Mouse (Mus musculus) lung, adult 2 months (tissue): Measurements from ENCODE around the gene R3hdm2. TPM values are rescaled to one million over a fixed set of nuclear protein-coding genes. Genes with fewer than 3 reads are reported as not detected.

Experiments used
- DNase-seq: peaks from one replicate; pipeline ENCODE4 v3.0.0; 2022
- H3K4me1 ChIP-seq: fragments of 200-500 bp; 2 replicates; pipeline ENCODE4 v1.6.1; 2011; ENCODE audit warnings: low read length; ENCODE audit not compliant: control insufficient read depth, insufficient read depth
- H3K4me3 ChIP-seq: fragments of 200-500 bp; replicated peaks from 2 replicates; pipeline ENCODE3; 2011; ENCODE audit warnings: low read depth, mild to moderate bottlenecking, control low read depth, low read length; ENCODE audit errors: extremely low read depth
- CTCF ChIP-seq: fragments of 200-500 bp; IDR thresholded peaks from 2 replicates; pipeline ENCODE4 v1.5.1; 2011; ENCODE audit warnings: mild to moderate bottlenecking, low read length, control low read depth; ENCODE audit not compliant: insufficient read depth
- POLR2A ChIP-seq: fragments of 200-500 bp; IDR thresholded peaks from 2 replicates; pipeline ENCODE4 v1.6.1; 2011; ENCODE audit warnings: low read depth, mild to moderate bottlenecking, control low read depth, low read length, borderline replicate concordance; ENCODE audit errors: extremely low read depth
- WGBS: fragments of 180-500 bp; shearing (Covaris S2); methylation state at CpG from one replicate; pipeline ENCODE4 v1.1.7; 2018; 5-methylcytosine and 5-hydroxymethylcytosine counted together
- polyA plus RNA-seq: library from polyadenylated mRNA; depleted of rRNA; stranded (reverse); fragments of >200 nt; gene quantifications from 2 replicates; pipeline ENCODE4 v1.2.3, GENCODE M21; 2012

R3hdm2 gene
- polyA plus RNA-seq, 1 experiment, result 129 TPM

- Histone ChIP-seq H3K4me3 (no peak overlapping the region), H3K4me1 (peaks cover 3% of the 10 kb centered on the region)
- 95% methylated on average over 37 of the region's 37 CpGs for WGBS
- TF ChIP-seq POLR2A (no peak), CTCF (no peak)
- DNase-seq, result no peak
These were observed 140.0 kb downstream of the R3hdm2 start for GRCm38 (mm10) chr10:127519903-127520713.

- Histone ChIP-seq H3K4me1 (peaks cover 3% of the 10 kb centered on the region), H3K4me3 (no peak overlapping the region)
- no peak for DNase-seq
- 83% methylated on average over 20 of the region's 20 CpGs for WGBS
- TF ChIP-seq CTCF (no peak), POLR2A (no peak)
These were observed 140.7 kb downstream of the R3hdm2 start for GRCm38 (mm10) chr10:127520714-127521357.

- TF ChIP-seq CTCF, result no peak
- H3K4me3 ChIP-seq, result peak overlapping the region; percentile 81
- no peak for DNase-seq
- H3K4me1 ChIP-seq, result peaks cover 5% of the 10 kb centered on the region
- 3% methylated on average over 12 of the region's 12 CpGs for WGBS
These were observed 141.5 kb downstream of the R3hdm2 start for GRCm38 (mm10) chr10:127521611-127522080.

- Histone ChIP-seq H3K4me3 (peak within 1 kb of the TSS; percentile 81), H3K4me1 (peaks cover 3% of the 10 kb centered on the region; the same call in 1 of the 2 replicates)
- TF ChIP-seq CTCF, result no peak
- TF ChIP-seq POLR2A, result peak; percentile 47; the same call in 1 of the 2 replicates
- peak; percentile 74 for DNase-seq
- 0% methylated on average over 21 of the region's 21 CpGs for WGBS
These were observed 142.0 kb downstream of the R3hdm2 start, which contains the start of gene Shmt2 for GRCm38 (mm10) chr10:127522088-127522581. TSS of gene Shmt2 (minus strand) at chr10:127522444.

GRCm38 (mm10) chr10:127524646-127525255, 144.6 kb downstream of the R3hdm2 start:
- DNase-seq, result no peak
- Histone ChIP-seq H3K4me3 (no peak overlapping the region), H3K4me1 (peaks cover 3% of the 10 kb centered on the region; the same call in 1 of the 2 replicates)
- WGBS, result 15% methylated on average over 23 of the region's 23 CpGs
- TF ChIP-seq POLR2A (no peak), CTCF (no peak)

GRCm38 (mm10) chr10:127526048-127526447, 145.9 kb downstream of the R3hdm2 start:
- Histone ChIP-seq H3K4me3 (no peak overlapping the region), H3K4me1 (peaks cover 3% of the 10 kb centered on the region; the same call in 1 of the 2 replicates)
- no peak for DNase-seq
- TF ChIP-seq CTCF (no peak), POLR2A (no peak)
- WGBS, result 4% methylated on average over 26 of the region's 26 CpGs

- under 1% methylated on average over 26 of the region's 26 CpGs for WGBS
- Histone ChIP-seq H3K4me1 (peaks cover 3% of the 10 kb centered on the region; the same call in 1 of the 2 replicates), H3K4me3 (no peak overlapping the region)
- TF ChIP-seq CTCF, result no peak
- no peak for TF ChIP-seq POLR2A
- DNase-seq, result peak; percentile 43
These were observed 146.6 kb downstream of the R3hdm2 start for GRCm38 (mm10) chr10:127526681-127527080.

- WGBS, result 17% methylated on average over 17 of the region's 17 CpGs
- TF ChIP-seq POLR2A (no peak), CTCF (no peak)
- Histone ChIP-seq H3K4me3 (no peak overlapping the region), H3K4me1 (peaks cover 3% of the 10 kb centered on the region; the same call in 1 of the 2 replicates)
- no peak for DNase-seq
These were observed 147.4 kb downstream of the R3hdm2 start for GRCm38 (mm10) chr10:127527481-127527880.

- Histone ChIP-seq H3K4me1 (peaks cover 10% of the 10 kb centered on the region), H3K4me3 (no peak overlapping the region)
- DNase-seq, result no peak
- 2% methylated on average over 25 of the region's 25 CpGs for WGBS
- TF ChIP-seq POLR2A (no peak), CTCF (no peak)
These were observed 150.8 kb downstream of the R3hdm2 start for GRCm38 (mm10) chr10:127530945-127531344.

GRCm38 (mm10) chr10:127531548-127531947, 151.4 kb downstream of the R3hdm2 start:
- TF ChIP-seq POLR2A (no peak), CTCF (no peak)
- no peak for DNase-seq
- 14% methylated on average over 4 of the region's 4 CpGs for WGBS

More at GRCm38 (mm10) chr10:127531548-127531947, 151.4 kb downstream of the R3hdm2 start:
- H3K4me1 ChIP-seq, result peaks cover 7% of the 10 kb centered on the region
- H3K4me3 ChIP-seq, result no peak overlapping the region
